ENCODE assay signal across 9 mouse cellular contexts in the genomic region with DNA sequence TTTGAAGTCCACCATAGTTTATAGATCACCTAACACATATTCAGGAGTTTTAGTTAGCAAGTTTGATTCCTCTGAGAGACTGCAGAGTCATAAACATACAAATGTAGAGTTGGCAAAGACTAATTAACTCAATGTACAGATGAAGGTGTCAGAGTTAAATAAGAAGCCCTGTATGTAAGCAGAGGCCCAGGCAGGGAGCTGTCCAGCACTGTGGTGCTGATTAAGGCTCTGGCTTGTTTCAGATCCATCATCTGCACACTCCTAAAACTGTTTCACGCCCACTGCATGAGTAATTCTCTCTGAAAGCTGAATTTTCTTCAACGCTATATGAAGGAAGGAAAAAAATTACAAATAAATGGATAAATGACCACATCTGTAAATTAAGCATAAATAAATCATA.
DNase-seq lines count a peak whose midpoint lies in the region; ATAC-seq and TF ChIP-seq lines count a peak whose summit lies in the region.
"Had no signal": no experiment of that assay in that cellular context is flagged by ENCODE, and none has a peak within 500 bp of the region (broad histone marks: within the 10 kb centered on the region; RNA-seq: fewer than 3 reads in every experiment).

No protein-coding gene starts in this region.

- no peak for ATAC-seq in heart, postnatal 0 days (ENCODE audit: insufficient read depth, low read depth)
- ATAC-seq in intestine, embryonic 15.5 days, result no peak

- intact Hi-C loops in heart, postnatal 25 days (cut with DNase I), result no loop called here

- no peak for TF ChIP-seq CTCF in heart, postnatal 0 days (IDR thresholded peaks at IDR 0.05; ENCODE audit: low read depth)
- no peak for TF ChIP-seq CTCF in brain, embryonic 14.5 days (IDR thresholded peaks at IDR 0.05; ENCODE audit: borderline replicate concordance, extremely low read depth, insufficient read depth, insufficient read length)

- peaks cover 17% of the 10 kb centered on the region; the same call in 1 of the 2 replicates for H3K36me3 ChIP-seq in heart, postnatal 0 days (replicated peaks; ENCODE audit: control insufficient read depth, insufficient read depth, low read length)
- H3K36me3 ChIP-seq in intestine, embryonic 15.5 days, result peaks cover 2% of the 10 kb centered on the region; the same call in 1 of the 2 replicates

- 67% methylated on average over 2 of the region's 2 CpGs for WGBS in heart, postnatal 0 days
- WGBS in intestine, embryonic 15.5 days, result 68% methylated on average over 2 of the region's 2 CpGs

- no peak overlapping the region for H3K9ac ChIP-seq in heart, postnatal 0 days (replicated peaks; ENCODE audit: low read depth, low read length)
- no peak overlapping the region for H3K9ac ChIP-seq in intestine, embryonic 15.5 days
- H3K9ac ChIP-seq: heart, embryonic 13.5 days had no signal

- TF ChIP-seq POLR2A in brain, embryonic 14.5 days (IDR thresholded peaks at IDR 0.05; ENCODE audit: borderline replicate concordance, extremely low read depth, insufficient read depth, insufficient read length, poor library complexity, severe bottlenecking), result no peak

- H3K4me2 ChIP-seq in heart, postnatal 0 days (ENCODE audit: low read depth, low read length), result no peak overlapping the region
- H3K4me2 ChIP-seq in intestine, embryonic 15.5 days (replicated peaks), result no peak overlapping the region
- H3K4me2 ChIP-seq: heart, embryonic 13.5 days had no signal

- no peak overlapping the region for H3K4me3 ChIP-seq in heart, postnatal 0 days (ENCODE audit: low read depth, low read length)
- no peak overlapping the region for H3K4me3 ChIP-seq in intestine, embryonic 15.5 days (replicated peaks)
- H3K4me3 ChIP-seq: heart, embryonic 13.5 days had no signal

- H3K27me3 ChIP-seq in heart, postnatal 0 days (ENCODE audit: control insufficient read depth, insufficient read depth, low read length), result no peaks in the 10 kb centered on the region
- no peaks in the 10 kb centered on the region for H3K27me3 ChIP-seq in intestine, embryonic 15.5 days (replicated peaks)
- H3K27me3 ChIP-seq: heart, embryonic 13.5 days had no signal

- H3K27ac ChIP-seq in heart, postnatal 0 days (ENCODE audit: low read depth), result no peak overlapping the region
- H3K27ac ChIP-seq in intestine, embryonic 15.5 days, result no peak overlapping the region
- H3K27ac ChIP-seq: heart, embryonic 13.5 days had no signal

- no peaks in the 10 kb centered on the region for H3K9me3 ChIP-seq in heart, postnatal 0 days (replicated peaks; ENCODE audit: control insufficient read depth, low read length)
- H3K9me3 ChIP-seq in intestine, embryonic 15.5 days, result no peaks in the 10 kb centered on the region
- H3K9me3 ChIP-seq: heart, embryonic 13.5 days had no signal

- DNase-seq in heart, postnatal 0 days (ENCODE audit: low spot score), result peak; percentile 15
- no peak for DNase-seq in heart, postnatal 25 days (ENCODE audit: low spot score)
- peak; percentile 47 for DNase-seq in ES-CJ7 (ENCODE audit: low read depth, low spot score)
- DNase-seq in brain, embryonic 14.5 days (ENCODE audit: low read depth), result peak; percentile 49
- peak; percentile 68 for DNase-seq in kidney, postnatal 14 days
- DNase-seq in retina, postnatal 1 day, result peak; percentile 63
- no peak for DNase-seq in cerebellum, adult 18-20 months

- H3K4me1 ChIP-seq in heart, postnatal 0 days (ENCODE audit: control insufficient read depth, insufficient read depth), result no peaks in the 10 kb centered on the region
- H3K4me1 ChIP-seq in intestine, embryonic 15.5 days (replicated peaks), result no peaks in the 10 kb centered on the region
- H3K4me1 ChIP-seq: heart, embryonic 13.5 days had no signal

- TF ChIP-seq EP300 in heart, postnatal 0 days (IDR thresholded peaks at IDR 0.05; ENCODE audit: low read depth), result no peak

Comparison
In these comparisons a context has a peak if more than half of its experiments do, and no peak if none do; other contexts are left out.
1. DNase-seq: peak in heart, postnatal 0 days (single experiment), ES-CJ7 (single experiment), brain, embryonic 14.5 days (single experiment), kidney, postnatal 14 days (single experiment) and retina, postnatal 1 day (single experiment); none in heart, postnatal 25 days (single experiment) and cerebellum, adult 18-20 months (0 of 2).